Mouse (Mus musculus) thymus, adult 2 months (tissue): ENCODE data around the gene Mybl2.

Source experiments
- CTCF ChIP-seq: fragments of 200-500 bp; IDR thresholded peaks from 2 replicates; pipeline ENCODE4 v1.5.1; 2012; ENCODE audit warnings: mild to moderate bottlenecking, control low read depth, low read length, moderate library complexity, borderline replicate concordance; ENCODE audit not compliant: control insufficient read depth, poor library complexity, insufficient read depth; ENCODE audit errors: extremely low read depth
- POLR2A ChIP-seq: fragments of 200-500 bp; IDR thresholded peaks from 2 replicates; pipeline ENCODE4 v1.6.1; 2012; ENCODE audit warnings: mild to moderate bottlenecking, low read length, control low read depth, moderate library complexity; ENCODE audit not compliant: control insufficient read depth, poor library complexity, insufficient read depth; ENCODE audit errors: extremely low read depth

- TF ChIP-seq POLR2A, result no peak
- no peak for TF ChIP-seq CTCF
These were observed 35.1 kb downstream of the Mybl2 start for GRCm38 (mm10) chr2:163089475-163090123.
